Mouse (Mus musculus) frontal cortex, adult (tissue): ENCODE results near the gene Inafm2.
A peak's percentile ranks its signal among the peaks of the same experiment; 100 is the strongest.

Experiments
- ATAC-seq: cut with Nextera tagmentation; 2 replicates; pipeline ENCODE4 v1.9.2; 2017; ENCODE audit warnings: mild to moderate bottlenecking, moderate library complexity, mixed read lengths; ENCODE audit not compliant: low TSS enrichment

The Inafm2 gene

DNA sequence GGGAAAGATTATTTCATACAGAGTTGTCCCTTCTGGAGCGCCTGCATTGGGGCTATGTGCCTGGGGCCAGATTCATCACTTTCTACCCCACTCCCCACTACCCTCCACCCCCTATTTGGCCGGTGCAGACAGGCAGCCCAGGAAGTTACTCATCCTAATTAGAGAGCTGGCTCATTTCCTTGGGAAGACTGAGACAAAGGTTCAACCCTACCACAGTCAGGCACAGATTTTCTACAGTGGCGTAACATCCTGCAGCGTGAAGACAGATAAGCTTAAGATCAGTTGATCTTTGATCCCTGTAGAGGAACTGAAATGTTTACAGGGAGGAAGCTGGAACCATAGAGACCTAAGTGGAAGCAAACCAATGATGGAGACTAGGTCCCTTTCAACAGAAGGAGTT, 36.7 kb downstream of the Inafm2 start:
- ATAC-seq, result no peak

DNA sequence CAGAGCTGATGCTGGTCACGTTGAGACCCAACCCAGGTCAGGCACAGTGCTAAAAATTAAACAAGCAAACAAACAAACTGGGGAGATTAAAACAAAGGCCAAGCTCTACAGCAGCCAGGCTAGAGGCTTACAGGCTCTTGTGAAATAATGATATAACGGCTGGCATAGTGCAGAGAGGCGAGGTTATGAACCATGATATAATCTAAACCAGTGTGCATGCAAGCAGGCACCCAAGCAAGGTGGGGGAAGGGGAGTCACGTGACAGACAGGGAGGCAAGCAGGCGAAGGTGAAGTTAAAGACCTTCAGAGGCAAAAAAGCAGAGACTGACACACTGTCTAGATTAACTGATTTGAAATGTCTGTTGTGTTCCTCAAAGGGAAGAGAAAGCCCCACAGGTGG, 37.5 kb downstream of the Inafm2 start:
- ATAC-seq, result no peak

- no peak for ATAC-seq
Observed at GRCm38 (mm10) chr2:118783663-118784062, 38.1 kb downstream of the Inafm2 start.

DNA sequence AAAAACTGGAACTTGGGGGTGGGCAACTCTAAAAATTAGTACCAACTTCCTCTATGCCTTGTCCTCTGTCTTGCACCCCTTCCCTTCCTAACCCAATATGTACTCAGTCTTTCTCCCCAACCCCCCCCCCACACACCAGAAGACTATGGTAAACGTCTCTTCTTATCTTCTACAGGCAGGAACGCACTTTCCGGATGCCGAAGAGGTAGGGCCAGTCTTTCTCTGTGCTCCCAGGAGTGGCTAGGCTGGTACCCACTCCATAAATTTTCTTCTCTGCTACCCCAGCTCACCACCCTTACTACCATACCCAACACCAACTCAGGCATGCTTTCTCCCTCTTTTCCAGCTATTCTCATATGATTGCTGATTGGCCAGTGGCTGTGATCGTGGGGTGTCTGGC, 41.0 kb downstream of the Inafm2 start:
- no peak for ATAC-seq

GRCm38 (mm10) chr2:118789501-118789900, 43.9 kb downstream of the Inafm2 start:
- 0 out of 2 replicates have a peak, but pooled peaks have one; percentile 7 for ATAC-seq

DNA sequence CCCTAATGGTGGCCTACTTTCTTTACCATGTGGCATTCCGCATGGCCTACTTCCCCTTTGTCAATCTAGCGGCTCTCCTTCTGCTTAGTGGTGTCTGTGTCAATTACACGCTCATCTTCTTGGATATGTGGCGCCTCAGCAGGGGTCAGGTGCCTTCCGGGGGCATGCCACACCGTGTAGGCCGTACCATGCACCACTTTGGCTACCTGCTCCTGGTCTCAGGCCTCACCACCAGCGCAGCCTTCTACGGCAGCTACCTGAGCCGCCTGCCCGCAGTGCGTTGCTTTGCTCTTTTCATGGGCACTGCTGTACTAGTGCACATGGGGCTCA, 44.6 kb downstream of the Inafm2 start:
- peak; percentile 52; the same call in 1 of the 2 replicates for ATAC-seq

- peak; percentile 25; the same call in 1 of the 2 replicates for ATAC-seq
Observed at GRCm38 (mm10) chr2:118790551-118791525, 45.3 kb downstream of the Inafm2 start.

DNA sequence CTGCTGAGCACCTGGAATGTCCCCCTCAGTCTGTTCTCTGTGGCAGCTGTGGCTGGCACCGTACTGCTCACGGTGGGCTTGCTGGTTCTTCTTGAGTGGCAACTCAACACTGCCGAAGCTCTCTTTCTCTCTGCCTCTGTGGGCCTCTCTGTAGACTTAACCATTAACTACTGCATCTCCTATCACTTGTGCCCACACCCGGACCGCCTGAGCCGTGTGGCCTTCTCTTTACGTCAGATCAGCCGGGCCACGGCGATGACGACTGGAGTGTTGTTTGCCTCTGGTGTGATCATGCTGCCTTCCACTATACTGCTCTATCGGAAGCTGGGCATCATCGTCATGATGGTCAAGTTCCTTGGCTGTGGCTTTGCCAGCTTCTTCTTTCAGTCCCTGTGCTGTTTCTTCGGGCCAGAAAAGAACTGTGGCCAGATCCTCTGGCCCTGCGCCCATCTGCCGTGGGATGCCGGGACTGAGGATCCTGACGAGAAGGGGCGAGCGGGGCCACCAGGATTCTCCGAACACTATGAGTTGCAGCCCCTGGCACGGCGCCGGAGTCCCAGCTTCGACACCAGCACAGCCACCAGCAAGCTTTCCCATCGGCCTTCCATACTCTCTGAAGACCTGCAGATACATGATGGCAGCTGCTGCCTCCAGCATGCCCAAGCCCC, 46.2 kb downstream of the Inafm2 start:
- ATAC-seq, result no peak

DNA sequence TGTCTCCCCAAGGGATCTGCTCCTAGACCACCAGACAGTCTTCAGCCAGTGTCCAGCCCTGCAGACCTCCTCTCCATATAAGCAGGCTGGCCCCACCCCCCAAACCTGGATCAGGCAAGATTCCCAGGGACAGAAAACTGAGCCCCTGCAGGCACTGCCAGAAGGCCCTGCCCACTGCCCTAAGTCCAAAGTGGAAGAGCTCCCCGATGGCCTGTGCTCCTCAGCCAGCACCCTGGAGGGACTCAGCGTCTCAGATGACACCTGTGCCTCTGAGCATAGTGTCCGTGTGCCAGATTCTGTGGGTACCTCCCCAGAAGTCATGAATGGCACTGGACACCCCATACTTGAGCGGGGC, 46.7 kb downstream of the Inafm2 start:
- no peak for ATAC-seq

- no peak for ATAC-seq
Observed at GRCm38 (mm10) chr2:118793636-118794035, 48.1 kb downstream of the Inafm2 start.
